Mouse (Mus musculus): Measurements from ENCODE around the gene Mmp15.

Mmp15 gene

GRCm38 (mm10) chr8:95344668-95345067 lies 7.4 kb upstream of the Mmp15 start:
- DNase-seq = no peak

- DNase-seq = peak; percentile 88 to 93
These were observed 5.2 kb upstream of the Mmp15 start for GRCm38 (mm10) chr8:95346643-95347545.

GRCm38 (mm10) chr8:95348356-95348755 lies 3.7 kb upstream of the Mmp15 start:
- no peak for DNase-seq

GRCm38 (mm10) chr8:95348811-95349630 lies 3.0 kb upstream of the Mmp15 start:
- DNase-seq = peak; percentile 77 to 83

- DNase-seq = no peak
These were observed 607 bp upstream of the Mmp15 start for GRCm38 (mm10) chr8:95351461-95351860.

GRCm38 (mm10) chr8:95352871-95353866 lies 1.1 kb downstream of the Mmp15 start:
- DNase-seq = peak; percentile 64 to 72

- DNase-seq = no peak
These were observed 2.5 kb downstream of the Mmp15 start for GRCm38 (mm10) chr8:95354606-95355005.

- no peak for DNase-seq
These were observed 6.7 kb downstream of the Mmp15 start for GRCm38 (mm10) chr8:95358550-95359411.

- peak; percentile 54 to 55 for DNase-seq
These were observed 8.3 kb downstream of the Mmp15 start for GRCm38 (mm10) chr8:95360181-95361015.

GRCm38 (mm10) chr8:95361016-95361341 lies 8.9 kb downstream of the Mmp15 start:
- no peak for DNase-seq

- DNase-seq = no peak
These were observed 10.2 kb downstream of the Mmp15 start for GRCm38 (mm10) chr8:95362272-95362671.

- DNase-seq = no peak
These were observed 11.8 kb downstream of the Mmp15 start for GRCm38 (mm10) chr8:95363849-95364248.

- DNase-seq = no peak
These were observed 17.7 kb downstream of the Mmp15 start for GRCm38 (mm10) chr8:95369581-95370326.

GRCm38 (mm10) chr8:95373389-95374002 lies 21.4 kb downstream of the Mmp15 start:
- DNase-seq = no peak

- DNase-seq = no peak
These were observed 22.4 kb downstream of the Mmp15 start for GRCm38 (mm10) chr8:95374429-95374828.

- no peak for DNase-seq
These were observed 23.4 kb downstream of the Mmp15 start for GRCm38 (mm10) chr8:95375374-95375930.

- DNase-seq = no peak
These were observed 24.4 kb downstream of the Mmp15 start for GRCm38 (mm10) chr8:95376309-95376999.

GRCm38 (mm10) chr8:95377101-95377500 lies 25.0 kb downstream of the Mmp15 start:
- no peak for DNase-seq

Data from cerebellum, postnatal 14 days (tissue).